13 mouse cellular contexts compared by ENCODE assay signal in genomic region chr5:13263087-13263486, GRCm38 (mm10).
DNase-seq lines count a peak whose midpoint lies in the region; ATAC-seq lines count a peak whose summit lies in the region.
"Had no signal": no experiment of that assay in that cellular context is flagged by ENCODE, and none has a peak within 500 bp of the region (broad histone marks: within the 10 kb centered on the region; RNA-seq: fewer than 3 reads in every experiment).

No protein-coding gene starts in this region.

- peak; percentile 30; the same call in 1 of the 2 replicates for ATAC-seq in midbrain, embryonic 12.5 days (ENCODE audit: low FRiP score, low read depth)
- ATAC-seq: CD4-positive, CD25-positive, alpha-beta regulatory T cell, adult 4 months had no signal

- H3K4me2 ChIP-seq in midbrain, embryonic 12.5 days (replicated peaks) = no peak overlapping the region

- H3K9me3 ChIP-seq in midbrain, embryonic 12.5 days = no peaks in the 10 kb centered on the region

- no peaks in the 10 kb centered on the region for H3K4me1 ChIP-seq in midbrain, embryonic 12.5 days

- H3K27me3 ChIP-seq in midbrain, embryonic 12.5 days = no peaks in the 10 kb centered on the region

- H3K9ac ChIP-seq in midbrain, embryonic 12.5 days (replicated peaks) = no peak overlapping the region

- H3K36me3 ChIP-seq in midbrain, embryonic 12.5 days = no peaks in the 10 kb centered on the region

- no peak overlapping the region for H3K4me3 ChIP-seq in midbrain, embryonic 12.5 days
- H3K4me3 ChIP-seq: heart, adult 2 months had no signal

- DNase-seq in right cerebral cortex, adult 18-20 months = peak; percentile 56
- no peak for DNase-seq in right cerebral cortex, postnatal 25 days
- peak; percentile 28 to 61 for DNase-seq in frontal cortex, postnatal 36 days (ENCODE audit: low spot score in 2 of 2)
- DNase-seq in thymus, postnatal 4 days = no peak
- DNase-seq in thymus, postnatal 14 days = no peak
- no peak for DNase-seq in kidney, postnatal 4 days
- DNase-seq: adrenal gland, adult 2 months; heart, adult 2 months; heart, postnatal 14 days; kidney, adult 2 months; lung, postnatal 10 days had no signal

- H3K27ac ChIP-seq in midbrain, embryonic 12.5 days (replicated peaks) = no peak overlapping the region
- H3K27ac ChIP-seq: heart, adult 2 months had no signal

- WGBS in midbrain, embryonic 12.5 days = 85% methylated on average over 2 of the region's 2 CpGs

Comparison
In these comparisons a context has a peak if more than half of its experiments do, and no peak if none do; other contexts are left out.
1. DNase-seq: peak in right cerebral cortex, adult 18-20 months (single experiment) and frontal cortex, postnatal 36 days (2 of 2); none in right cerebral cortex, postnatal 25 days (single experiment), thymus, postnatal 4 days (single experiment), thymus, postnatal 14 days (single experiment) and kidney, postnatal 4 days (0 of 2).